Mouse (Mus musculus): ENCODE results near the gene Klhdc8b. TPM values are rescaled to one million over a fixed set of nuclear protein-coding genes. Genes with fewer than 3 reads are reported as not detected.

The Klhdc8b gene
- polyA plus RNA-seq, 1 experiment from 2014 or later, result 49.8 TPM

DNA sequence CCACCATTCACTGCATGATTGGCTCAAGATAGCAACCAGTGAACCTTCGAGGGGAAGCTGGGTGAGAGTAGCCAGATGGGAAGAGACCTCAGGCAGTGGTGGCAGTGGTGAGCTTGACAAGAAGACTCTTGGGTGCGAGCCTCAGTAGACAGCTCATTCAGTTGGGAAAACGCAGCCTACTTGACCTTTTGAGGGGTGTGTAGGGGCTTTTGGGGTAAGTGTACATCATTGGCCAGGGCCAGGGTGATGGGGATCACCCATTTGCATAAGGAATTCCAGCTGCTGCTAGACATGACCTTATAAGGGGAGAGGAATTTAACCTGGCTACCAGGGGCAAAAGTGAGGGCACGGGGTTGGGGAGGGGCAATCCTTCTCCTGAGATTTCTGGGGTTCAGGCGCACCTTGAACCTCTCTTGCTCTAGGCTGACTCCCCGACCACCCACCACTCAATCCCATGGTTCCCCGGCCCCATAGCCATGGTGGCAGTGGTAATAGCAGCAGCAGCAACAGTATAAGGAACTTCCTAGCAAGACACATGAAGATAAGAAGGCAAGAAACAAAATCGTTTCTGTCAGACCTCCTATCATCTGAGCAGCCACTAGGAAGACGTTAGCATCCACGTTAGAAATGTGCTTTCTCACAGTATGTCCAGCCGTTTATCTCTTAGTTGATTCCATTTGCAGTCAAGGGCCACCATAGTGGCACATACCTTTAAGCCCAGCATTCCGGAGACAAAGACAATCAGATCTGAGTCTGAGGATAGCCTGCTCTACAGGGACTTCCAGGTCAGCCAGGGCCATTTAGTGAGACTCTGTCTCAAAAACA lies 5.4 kb downstream of the Klhdc8b start:
- Histone ChIP-seq H3K4me1 (ENCODE audit: control insufficient read depth, insufficient read depth, low read length) (peaks cover 14% of the 10 kb centered on the region), H3K4me2 (ENCODE audit: low read depth, low read length) (no peak overlapping the region)

DNA sequence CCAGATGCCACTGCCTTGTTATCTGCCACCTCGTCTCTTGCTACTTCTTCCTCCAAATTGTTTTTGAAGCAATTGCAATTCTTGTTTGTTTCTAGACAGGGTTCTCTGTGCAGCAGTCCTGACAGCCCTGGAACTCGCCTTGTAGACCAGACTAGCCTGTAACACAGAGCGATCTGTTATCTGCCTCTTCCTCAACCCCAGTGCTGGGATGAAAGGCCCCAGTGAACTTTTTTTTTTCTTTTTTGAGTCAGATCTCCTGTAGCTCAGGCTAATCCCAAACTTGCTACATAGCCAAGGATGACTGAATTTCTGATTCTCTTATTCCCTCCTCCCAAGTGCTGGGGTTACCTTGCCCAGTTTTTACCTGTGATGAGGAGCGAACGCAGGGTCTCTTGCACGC lies 7.0 kb downstream of the Klhdc8b start:
- WGBS, result 87% methylated on average over 6 of the region's 6 CpGs
- H3K4me1 ChIP-seq (ENCODE audit: control insufficient read depth, insufficient read depth, low read length), result peaks cover 30% of the 10 kb centered on the region
- no peak for ATAC-seq (ENCODE audit: low read depth)
- no peak overlapping the region for H3K4me2 ChIP-seq (ENCODE audit: low read depth, low read length)
- no peaks in the 10 kb centered on the region for H3K36me3 ChIP-seq (ENCODE audit: control insufficient read depth, insufficient read depth, low read length)
- H3K27ac ChIP-seq (ENCODE audit: low read depth, low read length), result no peak overlapping the region
- H3K9me3 ChIP-seq (ENCODE audit: control insufficient read depth, low read length), result no peaks in the 10 kb centered on the region
- no peak overlapping the region for H3K9ac ChIP-seq (replicated peaks; ENCODE audit: low read depth, low read length)
- no peaks in the 10 kb centered on the region for H3K27me3 ChIP-seq (ENCODE audit: control insufficient read depth, insufficient read depth, low read length)
- no peak overlapping the region for H3K4me3 ChIP-seq (ENCODE audit: low read depth, low read length)

More for the DNA sequence above, 5.4 kb downstream of the Klhdc8b start:
- no peaks in the 10 kb centered on the region for H3K27me3 ChIP-seq (ENCODE audit: control insufficient read depth, insufficient read depth, low read length)
- no peak overlapping the region for H3K27ac ChIP-seq (ENCODE audit: low read depth, low read length)
- H3K4me3 ChIP-seq (ENCODE audit: low read depth, low read length), result no peak overlapping the region
- WGBS, result 83% methylated on average over 12 of the region's 12 CpGs
- no peak overlapping the region for H3K9ac ChIP-seq (replicated peaks; ENCODE audit: low read depth, low read length)
- H3K36me3 ChIP-seq (ENCODE audit: control insufficient read depth, insufficient read depth, low read length), result no peaks in the 10 kb centered on the region
- no peaks in the 10 kb centered on the region for H3K9me3 ChIP-seq (ENCODE audit: control insufficient read depth, low read length)
- no peak for ATAC-seq (ENCODE audit: low read depth)

DNA sequence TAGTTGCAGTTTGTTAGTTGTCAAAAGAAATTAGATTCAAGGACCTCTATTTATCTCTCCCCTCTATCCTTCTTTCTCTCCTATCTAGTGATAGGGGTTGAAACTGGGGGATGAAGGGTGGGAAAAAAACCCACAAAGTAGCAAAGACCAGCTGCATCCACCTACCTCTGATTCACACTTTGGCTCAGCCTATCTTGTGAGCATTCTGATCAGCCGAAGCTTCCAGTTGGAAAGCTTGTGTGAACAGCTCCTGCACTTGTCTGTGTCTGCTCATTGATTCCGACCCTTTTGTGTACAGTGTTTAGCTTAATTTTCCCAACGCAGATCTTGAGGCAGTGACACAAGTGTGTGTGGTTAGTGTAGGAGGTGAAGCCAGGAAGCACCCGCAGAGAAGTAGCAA lies 7.9 kb downstream of the Klhdc8b start:
- WGBS, result 87% methylated on average over 4 of the region's 4 CpGs
- peak overlapping the region; percentile 74; the same call in 1 of the 2 replicates for H3K4me2 ChIP-seq (ENCODE audit: low read depth, low read length)
- no peaks in the 10 kb centered on the region for H3K27me3 ChIP-seq (ENCODE audit: control insufficient read depth, insufficient read depth, low read length)
- H3K4me3 ChIP-seq (ENCODE audit: low read depth, low read length), result no peak overlapping the region
- H3K9ac ChIP-seq (replicated peaks; ENCODE audit: low read depth, low read length), result no peak overlapping the region; the same call in 1 of the 2 replicates
- H3K4me1 ChIP-seq (ENCODE audit: control insufficient read depth, insufficient read depth, low read length), result peaks cover 35% of the 10 kb centered on the region
- peak overlapping the region; percentile 75; the same call in 1 of the 2 replicates for H3K27ac ChIP-seq (ENCODE audit: low read depth, low read length)
- H3K36me3 ChIP-seq (ENCODE audit: control insufficient read depth, insufficient read depth, low read length), result no peaks in the 10 kb centered on the region
- no peak for ATAC-seq (ENCODE audit: low read depth)
- no peaks in the 10 kb centered on the region for H3K9me3 ChIP-seq (ENCODE audit: control insufficient read depth, low read length)

DNA sequence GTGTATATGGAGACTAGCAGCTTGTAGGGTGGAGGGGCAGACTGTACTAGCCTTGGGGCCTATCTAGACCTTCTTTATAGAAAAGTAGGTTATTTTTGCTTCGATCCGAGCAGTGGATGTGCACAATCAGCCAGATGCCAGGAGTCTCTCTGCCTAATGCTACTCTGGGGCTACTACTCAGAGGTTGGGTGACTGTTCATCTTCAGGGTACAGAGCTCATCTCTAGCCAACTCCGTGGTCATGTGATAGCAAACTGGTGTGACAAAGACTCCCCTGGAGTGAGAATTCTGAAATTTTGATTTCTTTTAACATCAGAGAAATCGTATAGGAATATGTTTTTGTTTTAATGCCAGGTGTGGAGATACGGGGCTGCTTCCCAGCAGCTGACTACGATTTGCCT lies 8.5 kb downstream of the Klhdc8b start:
- peak overlapping the region; percentile 63 for H3K4me3 ChIP-seq (ENCODE audit: low read depth, low read length)
- WGBS, result 46% methylated on average over 6 of the region's 6 CpGs
- ATAC-seq (ENCODE audit: low read depth), result no peak; the same call in 1 of the 2 replicates
- H3K4me2 ChIP-seq (ENCODE audit: low read depth, low read length), result peak overlapping the region; percentile 74
- H3K27ac ChIP-seq (ENCODE audit: low read depth, low read length), result peak overlapping the region; percentile 75
- no peaks in the 10 kb centered on the region for H3K27me3 ChIP-seq (ENCODE audit: control insufficient read depth, insufficient read depth, low read length)
- H3K9ac ChIP-seq (replicated peaks; ENCODE audit: low read depth, low read length), result peak overlapping the region; percentile 78
- peaks cover 4% of the 10 kb centered on the region; the same call in 1 of the 2 replicates for H3K36me3 ChIP-seq (ENCODE audit: control insufficient read depth, insufficient read depth, low read length)
- peaks cover 35% of the 10 kb centered on the region for H3K4me1 ChIP-seq (ENCODE audit: control insufficient read depth, insufficient read depth, low read length)
- no peaks in the 10 kb centered on the region for H3K9me3 ChIP-seq (ENCODE audit: control insufficient read depth, low read length)

DNA sequence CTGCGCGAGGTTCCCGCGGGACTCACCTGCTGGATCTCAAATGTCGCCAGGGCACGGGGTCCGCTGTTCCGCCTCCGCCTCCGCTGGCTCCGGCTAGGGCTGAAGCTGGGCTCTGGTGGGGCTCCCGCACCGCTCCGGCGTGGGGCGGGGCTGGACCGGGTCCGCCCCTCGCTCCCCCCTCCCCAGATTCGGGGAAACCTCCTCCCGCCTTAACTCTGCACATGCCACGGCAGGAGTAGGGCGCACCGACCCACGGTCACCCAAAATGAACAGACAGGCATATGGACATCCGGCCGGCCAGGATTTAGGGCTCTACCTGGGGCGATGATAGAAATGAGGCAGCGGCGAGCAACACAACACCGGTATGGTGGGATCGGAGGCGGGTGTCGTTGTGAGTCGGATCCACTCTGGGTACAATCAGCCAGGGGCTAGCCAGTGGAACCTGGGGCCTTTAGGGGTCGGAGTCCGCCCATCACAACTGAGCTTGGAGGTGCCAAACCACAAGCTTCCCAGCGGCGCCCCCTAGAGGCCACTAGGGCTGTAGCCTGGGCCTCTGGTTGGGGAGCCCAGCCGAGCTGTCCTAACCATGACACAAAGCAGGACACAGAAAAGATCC lies 9.0 kb downstream of the Klhdc8b start:
- ATAC-seq (ENCODE audit: low read depth), result peak; percentile 87
- Histone ChIP-seq H3K27ac (ENCODE audit: low read depth, low read length) (peak overlapping the region; percentile 75), H3K4me1 (ENCODE audit: control insufficient read depth, insufficient read depth, low read length) (peaks cover 35% of the 10 kb centered on the region), H3K9me3 (ENCODE audit: control insufficient read depth, low read length) (no peaks in the 10 kb centered on the region), H3K9ac (replicated peaks; ENCODE audit: low read depth, low read length) (peak overlapping the region; percentile 78), H3K27me3 (ENCODE audit: control insufficient read depth, insufficient read depth, low read length) (no peaks in the 10 kb centered on the region), H3K4me2 (ENCODE audit: low read depth, low read length) (peak overlapping the region; percentile 74), H3K36me3 (ENCODE audit: control insufficient read depth, insufficient read depth, low read length) (peaks cover 8% of the 10 kb centered on the region), H3K4me3 (ENCODE audit: low read depth, low read length) (peak overlapping the region; percentile 63)
- under 1% methylated on average over 40 of the region's 40 CpGs for WGBS

DNA sequence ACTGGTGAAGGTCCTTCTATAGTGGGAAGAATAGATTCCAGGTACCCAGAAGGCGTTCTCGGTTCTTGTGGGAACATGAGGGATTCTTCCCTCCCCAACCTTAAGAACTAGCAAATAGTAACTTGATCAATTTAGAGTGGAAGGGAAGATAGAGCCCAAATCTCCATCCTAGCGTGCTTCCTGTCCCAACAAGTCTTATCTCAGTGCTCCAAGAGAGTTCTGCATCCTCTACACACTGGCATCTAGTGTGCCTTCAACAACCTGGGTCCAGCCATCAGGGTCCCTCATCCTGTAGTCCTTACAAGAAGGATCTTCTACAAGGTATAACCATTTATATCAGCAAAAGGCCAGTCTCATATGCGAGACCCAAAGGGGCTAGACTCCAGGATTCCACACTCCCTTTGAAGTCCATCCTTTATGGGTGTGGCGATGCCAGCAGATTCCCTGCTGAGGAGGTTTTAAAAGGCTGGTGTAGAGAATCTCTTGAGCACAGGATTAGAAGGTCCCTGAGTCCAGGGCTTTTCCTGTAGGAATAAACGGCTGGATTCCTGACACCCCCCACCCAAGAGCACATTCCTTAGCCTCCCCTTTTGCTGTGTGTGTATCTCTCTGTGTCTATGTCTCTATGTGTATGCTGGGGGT lies 9.7 kb downstream of the Klhdc8b start:
- no peaks in the 10 kb centered on the region for H3K9me3 ChIP-seq (ENCODE audit: control insufficient read depth, low read length)
- H3K4me3 ChIP-seq (ENCODE audit: low read depth, low read length), result peak overlapping the region; percentile 63
- peaks cover 35% of the 10 kb centered on the region for H3K4me1 ChIP-seq (ENCODE audit: control insufficient read depth, insufficient read depth, low read length)
- no peaks in the 10 kb centered on the region for H3K27me3 ChIP-seq (ENCODE audit: control insufficient read depth, insufficient read depth, low read length)
- H3K27ac ChIP-seq (ENCODE audit: low read depth, low read length), result peak overlapping the region; percentile 82
- peaks cover 8% of the 10 kb centered on the region for H3K36me3 ChIP-seq (ENCODE audit: control insufficient read depth, insufficient read depth, low read length)
- H3K4me2 ChIP-seq (ENCODE audit: low read depth, low read length), result peak overlapping the region; percentile 74
- WGBS, result 50% methylated on average over 6 of the region's 6 CpGs
- ATAC-seq (ENCODE audit: low read depth), result no peak
- peak overlapping the region; percentile 78 for H3K9ac ChIP-seq (replicated peaks; ENCODE audit: low read depth, low read length)

DNA sequence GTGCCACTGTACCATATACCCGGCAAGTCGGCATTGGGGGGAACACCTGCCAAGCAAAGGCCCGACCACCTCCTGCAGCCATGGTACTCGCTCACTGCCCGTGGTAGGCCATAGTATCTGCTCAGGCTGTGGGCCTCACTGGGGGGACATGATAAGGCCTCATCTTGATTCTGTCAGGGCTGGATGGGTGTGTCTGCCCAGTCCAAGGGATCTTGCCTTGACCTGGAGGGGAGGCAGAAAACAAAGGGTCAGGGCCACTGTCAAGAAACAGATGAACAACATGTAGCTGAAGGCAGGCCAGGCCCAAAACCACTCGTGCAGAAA lies 10.2 kb downstream of the Klhdc8b start:
- H3K27me3 ChIP-seq (ENCODE audit: control insufficient read depth, insufficient read depth, low read length), result no peaks in the 10 kb centered on the region
- peaks cover 35% of the 10 kb centered on the region for H3K4me1 ChIP-seq (ENCODE audit: control insufficient read depth, insufficient read depth, low read length)
- H3K36me3 ChIP-seq (ENCODE audit: control insufficient read depth, insufficient read depth, low read length), result peaks cover 8% of the 10 kb centered on the region
- peak overlapping the region; percentile 74 for H3K4me2 ChIP-seq (ENCODE audit: low read depth, low read length)
- ATAC-seq (ENCODE audit: low read depth), result no peak
- 69% methylated on average over 6 of the region's 6 CpGs for WGBS
- no peaks in the 10 kb centered on the region for H3K9me3 ChIP-seq (ENCODE audit: control insufficient read depth, low read length)
- peak overlapping the region; percentile 63 for H3K4me3 ChIP-seq (ENCODE audit: low read depth, low read length)
- peak overlapping the region; percentile 39 for H3K9ac ChIP-seq (replicated peaks; ENCODE audit: low read depth, low read length)
- peak overlapping the region; percentile 82 for H3K27ac ChIP-seq (ENCODE audit: low read depth, low read length)

DNA sequence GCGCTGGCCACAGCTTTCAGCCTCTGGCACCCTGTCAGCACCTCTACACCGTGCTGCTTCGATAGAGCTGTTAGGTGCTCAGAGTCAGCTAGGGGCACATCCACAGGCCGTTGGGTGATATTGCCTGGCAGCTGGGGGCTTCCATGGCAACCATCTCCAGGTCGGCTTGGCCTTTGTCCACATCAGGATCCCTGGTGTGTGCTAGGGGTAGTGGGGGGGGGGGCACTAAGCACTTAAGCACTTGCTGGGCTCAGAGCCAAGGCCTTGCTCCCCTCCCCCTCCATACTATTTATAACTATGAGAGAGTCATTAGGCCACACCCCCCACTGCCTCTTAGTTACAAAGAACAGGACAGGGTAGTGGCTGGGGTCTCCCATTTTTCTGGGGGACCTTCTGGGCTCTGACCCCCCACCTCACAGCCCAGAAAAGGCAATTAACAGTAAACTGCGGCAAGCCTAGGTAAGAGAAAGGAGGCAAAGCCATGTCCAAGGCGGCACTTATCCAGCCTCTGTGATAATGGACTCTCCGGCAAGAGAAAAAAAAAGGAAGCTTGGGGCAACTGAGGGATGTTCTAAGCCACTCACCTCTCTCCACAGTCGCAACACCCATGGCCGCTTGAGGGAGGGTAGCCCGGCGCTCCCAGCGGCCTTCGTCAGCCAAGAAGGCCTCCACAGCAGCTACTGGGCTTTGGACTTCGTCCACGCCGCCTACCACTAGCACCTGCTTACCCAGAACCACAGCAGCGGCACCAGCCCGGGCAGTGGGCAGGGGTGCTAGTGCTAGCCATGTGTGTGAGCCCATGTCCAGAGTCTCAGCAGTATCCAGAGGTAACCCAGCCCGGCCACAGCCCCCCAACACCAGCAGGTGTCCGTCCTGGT lies 10.8 kb downstream of the Klhdc8b start:
- Histone ChIP-seq H3K9me3 (ENCODE audit: control insufficient read depth, low read length) (no peaks in the 10 kb centered on the region), H3K27me3 (ENCODE audit: control insufficient read depth, insufficient read depth, low read length) (no peaks in the 10 kb centered on the region), H3K4me1 (ENCODE audit: control insufficient read depth, insufficient read depth, low read length) (peaks cover 35% of the 10 kb centered on the region), H3K9ac (replicated peaks; ENCODE audit: low read depth, low read length) (peak overlapping the region; percentile 39), H3K27ac (ENCODE audit: low read depth, low read length) (peak overlapping the region; percentile 82), H3K4me2 (ENCODE audit: low read depth, low read length) (peak overlapping the region; percentile 74), H3K4me3 (ENCODE audit: low read depth, low read length) (peak overlapping the region; percentile 63; the same call in 1 of the 2 replicates), H3K36me3 (ENCODE audit: control insufficient read depth, insufficient read depth, low read length) (peaks cover 8% of the 10 kb centered on the region)
- WGBS, result 44% methylated on average over 21 of the region's 21 CpGs
- peak; percentile 61 for ATAC-seq (ENCODE audit: low read depth)

Measured in neural tube, embryonic 14.5 days (tissue).